Mouse (Mus musculus): ENCODE results near the gene Ubtf. TPM values are rescaled to one million over a fixed set of nuclear protein-coding genes. Genes with fewer than 3 reads are reported as not detected.

Ubtf gene
- polyA plus RNA-seq, 1 experiment from 2014 or later, result 93.8 TPM

GRCm38 (mm10) chr11:102364570-102365371 lies 45.2 kb upstream of the Ubtf start:
- no peaks in the 10 kb centered on the region for H3K27me3 ChIP-seq (ENCODE audit: insufficient read depth, low read length)
- peak; percentile 69 for ATAC-seq (ENCODE audit: insufficient read depth)
- H3K4me3 ChIP-seq (ENCODE audit: low read depth, low read length), result peak overlapping the region; percentile 17; the same call in 1 of the 2 replicates
- H3K4me1 ChIP-seq (ENCODE audit: insufficient read depth), result no peaks in the 10 kb centered on the region
- no peak for TF ChIP-seq CTCF (IDR thresholded peaks at IDR 0.05; ENCODE audit: low read depth)
- no peak for DNase-seq
- H3K4me2 ChIP-seq, result no peak overlapping the region
- H3K27ac ChIP-seq (ENCODE audit: low read depth), result peak overlapping the region; percentile 24; the same call in 1 of the 2 replicates
- H3K9me3 ChIP-seq (ENCODE audit: low read depth, low read length), result no peaks in the 10 kb centered on the region
- H3K36me3 ChIP-seq (ENCODE audit: insufficient read depth), result no peaks in the 10 kb centered on the region
- WGBS, result 66% methylated on average over 14 of the region's 14 CpGs
- H3K9ac ChIP-seq, result peak overlapping the region; percentile 19; the same call in 1 of the 2 replicates

GRCm38 (mm10) chr11:102363623-102364022 lies 44.1 kb upstream of the Ubtf start:
- H3K27ac ChIP-seq (ENCODE audit: low read depth), result no peak overlapping the region
- no peaks in the 10 kb centered on the region for H3K9me3 ChIP-seq (ENCODE audit: low read depth, low read length)
- ATAC-seq (ENCODE audit: insufficient read depth) (peak; percentile 70; the same call in 1 of the 2 replicates), DNase-seq (no peak)
- H3K4me2 ChIP-seq, result no peak overlapping the region
- TF ChIP-seq CTCF (IDR thresholded peaks at IDR 0.05; ENCODE audit: low read depth), result no peak
- WGBS, result 39% methylated on average over 2 of the region's 2 CpGs
- H3K4me3 ChIP-seq (ENCODE audit: low read depth, low read length), result no peak overlapping the region; the same call in 1 of the 2 replicates
- H3K4me1 ChIP-seq (ENCODE audit: insufficient read depth), result no peaks in the 10 kb centered on the region
- H3K9ac ChIP-seq, result peak overlapping the region; percentile 19; the same call in 1 of the 2 replicates
- no peaks in the 10 kb centered on the region for H3K27me3 ChIP-seq (ENCODE audit: insufficient read depth, low read length)
- no peaks in the 10 kb centered on the region for H3K36me3 ChIP-seq (ENCODE audit: insufficient read depth)

- no peak overlapping the region; the same call in 1 of the 2 replicates for H3K27ac ChIP-seq (ENCODE audit: low read depth)
- H3K27me3 ChIP-seq (ENCODE audit: insufficient read depth, low read length), result no peaks in the 10 kb centered on the region
- H3K4me1 ChIP-seq (ENCODE audit: insufficient read depth), result no peaks in the 10 kb centered on the region
- TF ChIP-seq CTCF (IDR thresholded peaks at IDR 0.05; ENCODE audit: low read depth), result no peak
- peak overlapping the region; percentile 5; the same call in 1 of the 2 replicates for H3K4me2 ChIP-seq
- H3K9ac ChIP-seq, result no peak overlapping the region; the same call in 1 of the 2 replicates
- no peak for DNase-seq
- no peaks in the 10 kb centered on the region for H3K9me3 ChIP-seq (ENCODE audit: low read depth, low read length)
- 87% methylated on average over 8 of the region's 8 CpGs for WGBS
- no peak for ATAC-seq (ENCODE audit: insufficient read depth)
- H3K36me3 ChIP-seq (ENCODE audit: insufficient read depth), result no peaks in the 10 kb centered on the region
- no peak overlapping the region; the same call in 1 of the 2 replicates for H3K4me3 ChIP-seq (ENCODE audit: low read depth, low read length)
These were observed 42.4 kb upstream of the Ubtf start for GRCm38 (mm10) chr11:102361776-102362495.

- H3K4me2 ChIP-seq, result no peak overlapping the region
- ATAC-seq (ENCODE audit: insufficient read depth) (no peak), DNase-seq (no peak)
- H3K36me3 ChIP-seq (ENCODE audit: insufficient read depth), result no peaks in the 10 kb centered on the region
- no peaks in the 10 kb centered on the region for H3K9me3 ChIP-seq (ENCODE audit: low read depth, low read length)
- H3K27me3 ChIP-seq (ENCODE audit: insufficient read depth, low read length), result no peaks in the 10 kb centered on the region
- WGBS, result 63% methylated on average over 10 of the region's 10 CpGs
- no peak for TF ChIP-seq CTCF (IDR thresholded peaks at IDR 0.05; ENCODE audit: low read depth)
- H3K9ac ChIP-seq, result no peak overlapping the region
- no peak overlapping the region for H3K4me3 ChIP-seq (ENCODE audit: low read depth, low read length)
- no peaks in the 10 kb centered on the region for H3K4me1 ChIP-seq (ENCODE audit: insufficient read depth)
- no peak overlapping the region for H3K27ac ChIP-seq (ENCODE audit: low read depth)
These were observed 38.8 kb upstream of the Ubtf start for GRCm38 (mm10) chr11:102358365-102358764.

- no peak overlapping the region for H3K4me3 ChIP-seq (ENCODE audit: low read depth, low read length)
- no peaks in the 10 kb centered on the region for H3K4me1 ChIP-seq (ENCODE audit: insufficient read depth)
- TF ChIP-seq CTCF (IDR thresholded peaks at IDR 0.05; ENCODE audit: low read depth), result no peak
- 54% methylated on average over 31 of the region's 31 CpGs for WGBS
- ATAC-seq (ENCODE audit: insufficient read depth) (no peak), DNase-seq (no peak)
- no peaks in the 10 kb centered on the region for H3K36me3 ChIP-seq (ENCODE audit: insufficient read depth)
- no peaks in the 10 kb centered on the region for H3K27me3 ChIP-seq (ENCODE audit: insufficient read depth, low read length)
- H3K9ac ChIP-seq, result no peak overlapping the region
- no peak overlapping the region for H3K4me2 ChIP-seq
- no peaks in the 10 kb centered on the region for H3K9me3 ChIP-seq (ENCODE audit: low read depth, low read length)
- no peak overlapping the region for H3K27ac ChIP-seq (ENCODE audit: low read depth)
These were observed 37.3 kb upstream of the Ubtf start for GRCm38 (mm10) chr11:102356636-102357350.

GRCm38 (mm10) chr11:102356190-102356589 lies 36.6 kb upstream of the Ubtf start:
- no peak for TF ChIP-seq CTCF (IDR thresholded peaks at IDR 0.05; ENCODE audit: low read depth)
- 69% methylated on average over 12 of the region's 12 CpGs for WGBS
- DNase-seq, result no peak
- no peak overlapping the region for H3K9ac ChIP-seq
- H3K4me1 ChIP-seq (ENCODE audit: insufficient read depth), result no peaks in the 10 kb centered on the region
- H3K27me3 ChIP-seq (ENCODE audit: insufficient read depth, low read length), result no peaks in the 10 kb centered on the region
- no peak overlapping the region for H3K4me3 ChIP-seq (ENCODE audit: low read depth, low read length)
- no peak for ATAC-seq (ENCODE audit: insufficient read depth)
- no peak overlapping the region for H3K27ac ChIP-seq (ENCODE audit: low read depth)
- H3K4me2 ChIP-seq, result no peak overlapping the region
- no peaks in the 10 kb centered on the region for H3K9me3 ChIP-seq (ENCODE audit: low read depth, low read length)
- H3K36me3 ChIP-seq (ENCODE audit: insufficient read depth), result no peaks in the 10 kb centered on the region
